Mouse (Mus musculus): ENCODE measurements around the gene Wdr5b. TPM values are rescaled to one million over a fixed set of nuclear protein-coding genes. Genes with fewer than 3 reads are reported as not detected.

Wdr5b gene
- total RNA-seq (2023) = 7.2 TPM

DNA sequence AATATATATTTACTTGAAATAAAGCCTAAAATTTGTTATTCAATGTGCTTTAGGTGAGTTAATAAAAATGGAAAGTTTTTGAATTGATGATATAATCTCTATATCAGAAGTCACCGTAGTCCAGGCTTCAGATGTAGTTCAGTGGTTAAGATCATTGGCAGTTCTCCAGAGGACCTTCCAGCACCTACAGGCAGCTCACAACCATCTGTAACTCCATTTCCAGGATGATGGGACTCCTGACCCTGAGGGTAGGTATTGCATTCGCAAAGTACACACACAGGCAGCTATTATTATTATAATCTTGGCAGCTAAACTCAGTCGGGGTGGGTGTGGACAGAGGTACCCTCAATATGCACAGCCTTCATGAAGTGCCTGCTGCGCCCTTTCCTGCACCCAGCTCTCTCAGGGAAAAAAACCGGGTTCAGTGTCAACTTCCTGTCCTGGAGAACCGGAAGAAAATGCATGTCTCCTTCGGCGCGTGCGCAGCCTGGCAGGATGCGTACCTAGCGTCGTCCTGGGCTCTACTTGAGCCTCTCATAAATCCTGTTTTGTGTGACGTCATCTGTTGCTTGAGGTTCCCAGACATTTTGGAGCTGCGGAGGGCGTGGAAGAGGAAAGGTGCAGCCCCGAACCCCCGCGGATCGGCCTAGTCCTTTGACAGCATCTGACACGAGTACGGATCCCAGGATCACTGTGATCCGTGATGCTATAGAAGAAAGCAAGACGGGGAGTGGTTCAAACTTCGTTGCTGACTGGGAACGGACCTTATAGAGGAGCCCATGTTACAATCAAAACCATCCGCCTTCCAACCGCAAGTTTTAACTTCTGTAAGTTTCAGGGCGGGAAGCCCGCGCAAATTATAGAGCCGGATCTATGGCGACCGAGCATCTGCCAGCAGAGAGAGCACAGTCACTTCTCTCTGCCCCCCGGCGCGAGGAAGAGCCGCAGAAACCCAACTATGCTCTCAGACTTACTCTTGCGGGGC lies at the start of gene Wdr5b:
Wdr5b (plus strand) TSS at position 551 of the 985 bp plus-strand sequence.

DNA sequence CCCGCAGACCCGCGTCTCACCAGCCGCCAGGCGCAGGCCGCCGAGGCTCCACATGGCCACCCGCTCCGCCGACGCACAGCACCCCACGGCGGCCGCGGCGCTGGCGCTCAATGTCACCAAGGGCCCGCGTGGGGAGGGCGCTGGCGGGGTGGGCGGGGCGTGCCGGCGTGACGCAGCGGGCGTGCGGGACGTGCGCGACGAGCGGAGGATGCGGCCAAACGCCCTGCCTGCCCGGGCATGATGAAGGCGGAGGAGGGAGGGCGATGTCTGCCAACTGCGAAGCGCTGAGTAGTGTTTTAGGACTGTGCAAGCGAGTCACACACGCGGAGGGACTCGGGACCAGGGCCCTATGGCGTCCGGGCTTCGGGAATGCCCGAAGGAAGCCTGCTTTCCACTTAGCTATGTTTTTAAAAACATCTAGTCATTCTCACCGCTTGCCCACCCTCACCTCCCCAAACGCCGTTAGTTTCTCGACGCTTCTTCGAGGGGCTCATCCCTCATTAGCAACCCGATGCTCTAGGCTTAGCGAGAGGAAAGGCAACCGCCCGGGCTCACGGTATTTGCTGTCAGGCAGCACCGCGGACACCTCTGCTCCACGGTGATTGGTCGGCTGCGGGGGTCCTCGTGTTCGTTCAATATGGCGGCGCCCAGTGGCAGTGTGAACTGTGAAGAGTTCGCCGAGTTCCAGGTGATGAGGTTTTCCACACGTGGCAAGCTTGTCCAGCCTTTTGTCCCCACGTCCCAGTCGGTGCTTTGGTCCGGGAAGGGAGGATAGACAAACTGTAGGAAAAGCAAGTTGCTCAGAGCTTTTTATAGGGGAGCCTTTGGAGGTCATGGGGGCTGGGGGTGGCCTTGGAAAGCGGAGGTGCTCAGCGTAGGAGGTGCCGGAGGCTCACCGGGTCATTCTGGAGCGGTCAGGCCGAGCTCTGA lies 30.7 kb downstream of the Wdr5b start, which contains the start of the genes Fam162a and Ccdc58:
Fam162a (minus strand) TSS at position 145 of the 930 bp plus-strand sequence.
Ccdc58 (plus strand) TSS at position 236 of the 930 bp plus-strand sequence.

Other genes with a start within 250 kb of the Wdr5b start
- 58.5 TPM for gene Parp14, start 169.6 kb upstream of the Wdr5b start, total RNA-seq (2023)
- gene Parp9, start 102.7 kb upstream of the Wdr5b start, total RNA-seq (2023) = 51.4 TPM
- gene Dtx3l, start 102.0 kb upstream of the Wdr5b start, total RNA-seq (2023) = 44.0 TPM
- 214 TPM for gene Kpna1, start 62.4 kb upstream of the Wdr5b start, total RNA-seq (2023)
- gene Fam162a, start 30.4 kb downstream of the Wdr5b start, total RNA-seq (2023) = 24.6 TPM
- gene Ccdc58, start 30.5 kb downstream of the Wdr5b start, total RNA-seq (2023) = 35.1 TPM
- not detected for gene Csta1, start 90.1 kb downstream of the Wdr5b start, total RNA-seq (2023)
- gene Stfa2l1, start 115.6 kb downstream of the Wdr5b start, total RNA-seq (2023) = not detected
- not detected for gene Gm5483, start 143.0 kb downstream of the Wdr5b start, total RNA-seq (2023)
- gene Gm5416, start 169.2 kb downstream of the Wdr5b start, total RNA-seq (2023) = not detected
- gene 2010005H15Rik, start 180.3 kb downstream of the Wdr5b start, total RNA-seq (2023) = not detected
- gene Stfa1, start 235.8 kb downstream of the Wdr5b start, total RNA-seq (2023) = not detected

All from CD4-positive naive resting alpha-beta T cell, adult 76 days (primary cell).